8 mouse cellular contexts compared by ENCODE assay signal in the genomic region with DNA sequence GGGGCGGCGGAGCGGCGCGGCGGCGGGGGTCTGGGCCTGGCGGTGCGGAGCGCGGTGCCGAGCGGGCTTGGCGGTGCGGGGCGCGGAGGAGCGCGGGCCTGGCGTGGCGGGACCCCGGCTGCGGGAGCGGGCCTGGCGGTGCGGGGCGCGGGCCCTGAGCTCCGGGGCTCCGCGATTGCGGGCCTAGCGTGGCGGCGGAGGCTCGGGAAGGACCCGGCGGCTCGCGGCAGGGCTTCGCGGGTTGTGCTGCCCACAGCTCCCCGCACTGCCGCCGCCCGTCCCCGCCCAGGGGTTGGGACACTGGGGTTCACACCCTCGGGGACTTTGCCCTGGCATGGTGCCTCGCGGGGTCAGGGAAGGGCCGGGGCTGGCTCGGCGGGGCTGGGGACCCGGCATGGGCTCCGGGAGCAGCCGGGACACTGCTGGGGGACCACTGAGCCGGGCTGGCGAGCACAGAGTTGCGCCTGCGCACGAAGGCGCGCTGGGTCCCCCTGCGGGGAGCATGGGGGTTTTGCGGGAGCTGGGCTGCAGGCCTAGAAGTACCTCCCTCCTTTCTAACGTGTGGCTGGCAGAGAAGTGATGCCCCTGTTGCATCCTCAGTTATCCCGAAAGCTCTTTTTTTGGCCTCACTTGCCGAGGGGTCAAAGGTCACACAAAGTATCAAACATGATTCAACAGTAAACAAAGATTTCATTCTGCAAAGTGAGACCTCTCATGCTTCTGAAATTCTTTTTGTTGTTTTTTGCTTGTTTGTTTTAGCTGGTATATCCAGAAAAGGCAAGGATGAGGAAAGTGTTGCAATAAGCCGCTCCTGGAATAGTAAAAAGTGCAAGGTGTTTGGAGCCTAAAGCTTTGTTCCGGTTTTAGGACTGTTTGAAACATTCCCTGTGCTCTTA. TPM values are rescaled to one million over a fixed set of nuclear protein-coding genes. Genes with fewer than 3 reads are reported as not detected.
DNase-seq lines count a peak whose midpoint lies in the region; ATAC-seq and TF ChIP-seq lines count a peak whose summit lies in the region.

Slc35d1 (minus strand) TSS at position 240 of the 896 bp plus-strand sequence.

- H3K9ac ChIP-seq in intestine, postnatal 0 days (ENCODE audit: low read depth, low read length), result peak within 1 kb of the TSS; percentile 97
- H3K9ac ChIP-seq in midbrain, embryonic 12.5 days (replicated peaks), result peak within 1 kb of the TSS; percentile 95

- 2% methylated on average over 60 of the region's 70 CpGs for WGBS in intestine, postnatal 0 days
- WGBS in limb, embryonic 10.5 days, result 7% methylated on average over 69 of the region's 70 CpGs
- WGBS in midbrain, embryonic 12.5 days, result 2% methylated on average over 67 of the region's 70 CpGs

- H3K9me3 ChIP-seq in intestine, postnatal 0 days (ENCODE audit: control insufficient read depth), result no peaks in the 10 kb centered on the region
- no peaks in the 10 kb centered on the region for H3K9me3 ChIP-seq in limb, embryonic 10.5 days (replicated peaks)
- H3K9me3 ChIP-seq in midbrain, embryonic 12.5 days, result no peaks in the 10 kb centered on the region

- peak within 1 kb of the TSS; percentile 98 for H3K4me3 ChIP-seq in intestine, postnatal 0 days (ENCODE audit: low read depth, low read length)
- H3K4me3 ChIP-seq in limb, embryonic 10.5 days, result peak within 1 kb of the TSS; percentile 95
- H3K4me3 ChIP-seq in midbrain, embryonic 12.5 days, result peak within 1 kb of the TSS; percentile 87

- peak; percentile 95 for ATAC-seq in intestine, postnatal 0 days
- peak; percentile 96 for ATAC-seq in midbrain, embryonic 12.5 days (ENCODE audit: low FRiP score, low read depth)

- peak; percentile 74 for DNase-seq in layer of hippocampus, adult 11-12 months (ENCODE audit: low spot score)
- DNase-seq in layer of hippocampus, adult 9-10 months (ENCODE audit: low spot score), result no peak
- peak; percentile 75 for DNase-seq in embryo, embryonic 11.5 days (ENCODE audit: low read depth, low spot score)
- DNase-seq in gastrocnemius, postnatal 4 days (ENCODE audit: low spot score in 2 of 2), result peak; percentile 71 to 83
- DNase-seq in limb, embryonic 10.5 days (ENCODE audit: low spot score), result peak; percentile 88
- DNase-seq in spleen, adult 12 weeks (ENCODE audit: low spot score), result peak; percentile 63

- peak within 1 kb of the TSS; percentile 93 for H3K4me2 ChIP-seq in intestine, postnatal 0 days (replicated peaks; ENCODE audit: low read depth)
- peak within 1 kb of the TSS; percentile 68 for H3K4me2 ChIP-seq in midbrain, embryonic 12.5 days (replicated peaks)

- peak; percentile 52 for TF ChIP-seq CTCF in intestine, postnatal 0 days (IDR thresholded peaks at IDR 0.05; ENCODE audit: low read depth)

- peaks cover under 1% of the 10 kb centered on the region; the same call in 1 of the 2 replicates for H3K36me3 ChIP-seq in intestine, postnatal 0 days (ENCODE audit: control insufficient read depth, insufficient read depth)
- H3K36me3 ChIP-seq in limb, embryonic 10.5 days, result peaks cover 20% of the 10 kb centered on the region
- H3K36me3 ChIP-seq in midbrain, embryonic 12.5 days, result no peaks in the 10 kb centered on the region

- no peaks in the 10 kb centered on the region for H3K4me1 ChIP-seq in intestine, postnatal 0 days (replicated peaks; ENCODE audit: control insufficient read depth, insufficient read depth, low read length)
- H3K4me1 ChIP-seq in limb, embryonic 10.5 days, result peaks cover 41% of the 10 kb centered on the region
- H3K4me1 ChIP-seq in midbrain, embryonic 12.5 days, result peaks cover 17% of the 10 kb centered on the region

- no peaks in the 10 kb centered on the region for H3K27me3 ChIP-seq in intestine, postnatal 0 days (replicated peaks; ENCODE audit: control insufficient read depth, insufficient read depth, low read length)
- no peaks in the 10 kb centered on the region for H3K27me3 ChIP-seq in limb, embryonic 10.5 days (ENCODE audit: low read depth, poor library complexity, severe bottlenecking)
- H3K27me3 ChIP-seq in midbrain, embryonic 12.5 days, result no peaks in the 10 kb centered on the region

- H3K27ac ChIP-seq in intestine, postnatal 0 days (ENCODE audit: low read depth, low read length), result peak within 1 kb of the TSS; percentile 96
- peak within 1 kb of the TSS; percentile 100 for H3K27ac ChIP-seq in limb, embryonic 10.5 days
- H3K27ac ChIP-seq in midbrain, embryonic 12.5 days (replicated peaks), result peak within 1 kb of the TSS; percentile 99

RNA-seq across cellular contexts. Expression of gene Slc35d1, which starts in this region (rescaled TPM):
- 1 to 10 TPM; 7.8 to 8.9 TPM for total RNA-seq in gastrocnemius, postnatal 4 days (2021)
- polyA plus RNA-seq in intestine, postnatal 0 days (2015; fragmentation: Nextera tagmentation; extraction: Ambion mirVana), result 10.5 and 11.5 TPM in 2 replicates
- polyA plus RNA-seq in limb, embryonic 10.5 days (2016; fragmentation: Nextera tagmentation; extraction: Ambion mirVana), result 10.4 and 10.5 TPM in 2 replicates
- 7.0 and 7.8 TPM in 2 replicates for polyA plus RNA-seq in midbrain, embryonic 12.5 days (2016; fragmentation: Nextera tagmentation; extraction: Ambion mirVana)
